Mouse (Mus musculus) adrenal gland, postnatal 10 days (tissue): ENCODE measurements at regions not wholly inside any gene's neighbourhood (a gene's known extent, or its start where the extent isn't known, plus 50 kb on each side); places are given as distances from the start of the nearest gene placed in this dataset.

Source experiments
- DNase-seq: peaks from one replicate; pipeline ENCODE4 v3.0.0; 2021; ENCODE audit warnings: mixed read lengths

DNA sequence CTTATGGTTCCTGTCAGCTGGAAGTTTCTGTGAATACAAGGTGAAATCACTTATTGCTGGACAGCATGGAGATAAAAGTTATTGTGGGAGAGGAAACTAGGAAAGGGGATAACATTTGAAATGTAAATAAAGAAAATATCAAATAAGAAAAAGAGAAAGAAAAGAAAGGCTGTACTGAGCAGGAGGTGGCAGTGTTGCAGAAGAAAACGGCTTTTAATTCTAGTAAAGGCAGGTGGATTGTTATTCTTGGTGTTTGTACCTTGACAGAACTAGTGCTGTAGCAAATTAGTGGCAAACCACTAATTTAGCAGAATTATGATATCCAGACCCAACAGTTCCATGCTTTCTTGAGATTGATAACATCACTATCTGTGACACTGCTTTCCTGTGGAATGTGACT is 52.6 kb downstream of the Gm10358 start:
- DNase-seq, result no peak

DNA sequence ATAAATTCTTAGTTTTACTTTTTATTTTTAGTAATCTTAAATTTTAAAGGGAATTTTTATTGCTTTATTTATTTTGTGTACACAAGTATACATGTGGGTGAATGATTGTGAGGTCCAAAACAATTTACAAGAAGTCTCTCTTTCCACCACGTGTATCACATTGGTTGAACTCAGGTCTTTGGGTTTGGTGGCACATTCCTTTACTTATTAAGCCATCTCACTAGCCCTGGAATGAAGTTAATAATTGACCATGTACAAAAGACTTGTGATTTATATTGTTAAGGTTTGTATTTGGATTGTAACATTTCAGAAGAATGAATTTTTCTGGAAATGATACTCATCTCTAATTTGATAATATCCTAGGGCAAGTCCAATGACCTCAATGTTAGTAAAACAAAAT is 56.2 kb downstream of the Gm10358 start:
- no peak for DNase-seq

DNA sequence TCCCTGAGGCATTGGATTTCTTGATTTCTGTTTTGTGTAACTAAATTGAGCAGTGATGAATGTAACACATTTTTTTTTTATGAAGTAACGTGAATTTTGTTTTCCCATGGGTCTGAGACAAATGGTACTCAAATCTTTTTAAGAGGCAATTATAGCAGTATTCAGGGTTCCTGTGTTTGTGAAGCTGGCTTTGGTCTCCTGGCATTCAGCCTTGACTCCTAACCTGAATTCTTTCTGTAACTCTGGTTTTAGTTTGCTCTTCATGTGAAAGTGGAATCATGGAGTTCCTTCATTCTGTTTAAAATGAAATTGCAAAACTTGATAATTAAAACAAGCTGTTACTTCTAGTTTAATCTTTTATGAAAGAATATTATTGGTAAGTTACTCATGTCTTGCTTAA is 58.3 kb downstream of the Gm10358 start:
- DNase-seq, result peak; percentile 40

- no peak for DNase-seq
Measured at GRCm38 (mm10) chr8:75320614-75321013, 85.8 kb downstream of the Gm10358 start.

DNA sequence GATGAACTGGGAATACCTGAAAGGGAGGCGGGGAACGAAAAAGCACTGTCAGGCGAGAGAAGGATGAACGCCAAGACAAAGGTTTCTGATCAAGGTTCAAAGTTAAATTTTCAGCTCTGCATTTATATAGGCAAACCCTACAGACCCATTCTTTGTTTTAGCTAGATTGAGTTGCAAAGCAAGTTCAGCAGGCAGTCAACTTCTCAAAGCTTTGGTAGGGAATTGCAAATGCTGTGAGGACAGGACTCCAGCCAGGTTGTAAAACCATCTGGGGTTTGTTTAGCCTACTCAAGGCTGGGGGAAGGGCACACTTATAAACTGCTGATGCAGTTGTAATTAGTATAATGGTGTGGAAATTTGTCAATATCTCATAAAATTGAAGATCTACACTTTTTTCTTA is 87.9 kb downstream of the Gm10358 start:
- DNase-seq, result no peak

- DNase-seq, result peak; percentile 59
Measured at GRCm38 (mm10) chr8:75315886-75316285, 90.5 kb downstream of the Gm10358 start.

GRCm38 (mm10) chr8:75309463-75309862 is 95.7 kb downstream of the Rasd2 start:
- no peak for DNase-seq

GRCm38 (mm10) chr8:75291921-75292320 is 78.2 kb downstream of the Rasd2 start:
- DNase-seq, result no peak

DNA sequence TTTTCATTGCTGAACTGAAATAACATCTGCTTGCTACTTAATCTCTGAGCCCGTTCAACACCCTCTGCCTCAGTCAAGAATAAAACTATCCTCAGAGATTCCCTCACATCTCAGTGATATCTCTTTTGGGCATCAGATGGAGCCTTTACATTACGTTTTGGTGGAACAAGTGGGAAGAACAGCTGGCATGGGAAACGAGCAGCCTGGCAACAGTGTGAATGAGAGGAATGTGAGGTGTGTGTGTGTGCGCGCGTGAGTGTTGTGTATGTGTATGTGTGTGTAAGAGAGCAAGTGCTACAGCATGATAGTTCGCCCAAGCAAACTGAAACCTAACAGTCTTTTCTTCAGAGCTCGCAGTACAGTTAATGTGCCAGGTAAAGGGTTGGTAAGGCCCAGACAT is 76.2 kb downstream of the Rasd2 start:
- no peak for DNase-seq
